Mouse (Mus musculus): Measurements from ENCODE around the gene Ankrd60. TPM values are rescaled to one million over a fixed set of nuclear protein-coding genes. Genes with fewer than 3 reads are reported as not detected.

Ankrd60 gene
- total RNA-seq (2022): not detected

DNA sequence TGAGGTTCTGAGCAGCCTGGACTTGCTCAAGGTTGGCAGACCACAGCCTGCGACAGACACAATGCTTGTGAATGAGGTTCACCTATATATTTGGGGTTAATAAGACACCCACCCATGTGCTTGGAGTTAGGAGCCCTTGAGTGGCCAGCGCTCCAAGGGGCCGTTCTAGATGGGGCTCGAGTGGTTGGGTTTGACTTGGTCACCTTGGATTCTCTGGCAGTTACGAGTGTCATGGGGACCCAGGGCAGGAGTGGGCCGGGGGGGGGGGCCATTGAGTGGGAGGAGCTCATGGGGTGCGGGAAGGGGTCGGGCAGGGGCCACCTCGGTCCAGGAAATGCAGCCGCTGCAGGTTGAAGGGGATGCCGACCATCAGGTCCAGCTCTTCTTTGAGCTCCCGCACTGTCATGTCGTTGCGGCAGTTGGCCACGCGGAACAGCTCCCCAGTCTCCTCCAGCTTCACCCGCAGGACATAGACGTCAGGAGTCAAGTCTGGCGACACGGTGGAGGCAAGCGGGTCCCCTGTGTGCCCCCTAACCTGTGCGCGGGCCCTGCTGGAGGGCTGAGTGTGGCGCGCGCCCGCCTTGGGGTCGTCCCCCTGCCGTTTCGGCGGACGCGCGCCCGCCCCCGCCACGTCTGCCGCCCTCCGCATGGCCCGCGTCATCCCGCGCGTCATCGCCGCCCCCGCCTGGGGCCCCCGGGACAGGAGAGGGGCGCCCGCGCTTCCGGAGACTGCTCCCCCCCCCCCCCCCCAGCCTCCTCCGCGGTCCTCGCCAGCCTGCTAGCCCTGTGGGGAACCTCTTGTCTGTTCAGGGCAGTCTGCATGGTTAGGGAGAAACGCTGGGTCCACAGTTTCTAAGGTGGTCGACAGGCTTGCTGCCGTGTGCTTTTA lies at the start of gene Ankrd60:
Gene Ankrd60, minus strand, starts transcription at position 697 of the 889 bp plus-strand sequence.
- no peak for DNase-seq (ENCODE audit: low spot score in 2 of 2)

DNA sequence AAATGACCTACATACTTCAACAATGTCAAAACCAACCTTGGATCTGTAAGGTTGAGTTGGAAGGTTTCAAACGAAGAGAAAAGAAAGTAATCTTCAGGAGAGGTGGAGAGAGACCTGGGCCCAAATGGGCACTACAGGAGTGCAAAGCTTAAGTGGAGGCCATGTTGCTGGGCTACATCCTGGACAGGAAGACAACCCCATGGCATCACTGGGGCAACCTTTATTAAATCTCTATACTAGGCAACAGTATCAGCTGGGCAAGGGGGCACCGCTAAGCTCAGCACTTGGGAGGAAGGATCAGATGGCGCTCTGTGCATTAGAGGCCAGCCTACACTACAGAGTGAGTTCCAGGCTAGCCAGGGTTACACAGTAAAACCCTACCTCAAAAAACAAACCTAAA lies 47.6 kb upstream of the Ankrd60 start:
- no peak for DNase-seq (ENCODE audit: low spot score in 2 of 2)

DNA sequence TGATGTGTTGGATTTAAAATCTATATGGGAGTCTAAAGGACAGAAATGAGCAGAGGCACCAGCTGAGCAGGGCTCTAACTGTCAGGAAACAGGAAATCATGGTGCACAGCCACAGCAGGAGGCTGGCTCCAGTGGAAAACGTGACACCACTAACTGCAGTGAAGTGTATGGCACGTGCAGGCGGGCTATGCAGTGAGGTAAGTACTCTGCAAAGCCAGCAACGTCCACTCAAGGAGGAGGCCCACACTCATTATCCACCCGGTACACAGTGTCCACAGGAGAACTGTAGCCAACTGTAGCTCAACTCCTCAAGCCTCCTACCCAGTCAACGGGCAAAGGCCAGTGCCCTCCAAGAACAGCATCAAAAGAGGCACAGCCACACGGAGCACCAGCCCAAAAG lies 46.5 kb upstream of the Ankrd60 start:
- DNase-seq (ENCODE audit: low spot score in 2 of 2): no peak

DNA sequence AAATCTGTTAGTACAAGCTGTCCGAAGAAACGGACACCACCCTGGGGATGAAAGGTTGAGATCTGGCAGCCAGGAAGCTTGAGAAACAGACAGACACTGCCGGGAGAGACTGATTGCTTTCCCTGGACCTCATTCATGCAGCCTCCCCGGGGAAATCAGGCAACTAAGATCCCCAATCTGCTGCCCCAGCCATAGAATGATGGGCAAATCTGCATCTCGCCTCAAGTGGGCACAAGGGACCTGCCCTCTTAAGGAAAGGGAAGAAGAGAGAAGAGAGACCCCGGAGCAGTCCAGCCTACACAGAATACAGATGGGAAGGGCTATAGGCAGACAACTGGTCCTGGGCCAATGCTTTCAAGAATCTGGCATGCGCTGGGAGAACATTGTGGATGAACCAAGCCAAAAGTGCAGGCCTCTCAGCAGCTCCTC lies 44.0 kb upstream of the Ankrd60 start:
- no peak for DNase-seq (ENCODE audit: low spot score in 2 of 2)

DNA sequence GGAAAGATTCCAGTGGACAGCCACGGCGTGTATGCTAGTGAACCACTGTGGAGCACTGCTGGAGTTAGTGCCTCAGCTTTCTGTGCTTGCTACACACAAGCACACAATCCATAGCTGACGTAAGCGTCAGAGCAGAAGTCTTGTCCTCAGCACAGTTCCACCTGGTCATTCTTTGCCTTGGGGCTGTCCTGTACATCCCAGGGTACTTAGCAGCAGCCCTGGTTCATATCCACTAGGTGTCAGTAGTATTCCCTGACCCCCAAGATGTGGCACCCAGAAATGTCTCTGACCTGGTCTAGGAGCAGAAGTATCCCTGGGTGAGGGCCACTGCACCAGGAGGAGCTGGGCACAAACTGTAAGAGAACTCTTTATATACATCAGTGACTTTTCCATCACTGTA lies 42.5 kb upstream of the Ankrd60 start:
- DNase-seq (ENCODE audit: low spot score in 2 of 2): no peak

GRCm38 (mm10) chr2:173619132-173619531 lies 41.0 kb upstream of the Ankrd60 start:
- DNase-seq (ENCODE audit: low spot score in 2 of 2): no peak

DNA sequence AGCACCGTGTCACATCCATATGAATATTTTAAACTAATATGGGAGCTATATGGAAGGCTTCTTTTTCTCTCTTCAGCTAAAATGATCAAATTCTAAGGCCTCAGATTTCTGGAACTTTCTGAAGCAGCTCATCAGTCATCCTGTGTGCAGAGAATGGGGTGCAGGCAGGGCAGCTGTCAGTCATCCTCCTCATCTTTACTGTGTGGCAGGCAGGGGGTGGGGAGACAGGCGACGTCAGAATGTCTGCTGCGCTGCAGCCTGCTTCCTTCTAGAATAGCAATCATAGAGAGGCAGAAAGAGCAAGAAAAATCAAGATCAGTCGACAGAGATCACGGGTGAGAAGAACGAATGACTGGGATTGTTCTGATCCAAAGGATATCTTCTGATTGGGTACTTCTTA lies 38.0 kb upstream of the Ankrd60 start:
- DNase-seq (ENCODE audit: low spot score in 2 of 2): no peak

DNA sequence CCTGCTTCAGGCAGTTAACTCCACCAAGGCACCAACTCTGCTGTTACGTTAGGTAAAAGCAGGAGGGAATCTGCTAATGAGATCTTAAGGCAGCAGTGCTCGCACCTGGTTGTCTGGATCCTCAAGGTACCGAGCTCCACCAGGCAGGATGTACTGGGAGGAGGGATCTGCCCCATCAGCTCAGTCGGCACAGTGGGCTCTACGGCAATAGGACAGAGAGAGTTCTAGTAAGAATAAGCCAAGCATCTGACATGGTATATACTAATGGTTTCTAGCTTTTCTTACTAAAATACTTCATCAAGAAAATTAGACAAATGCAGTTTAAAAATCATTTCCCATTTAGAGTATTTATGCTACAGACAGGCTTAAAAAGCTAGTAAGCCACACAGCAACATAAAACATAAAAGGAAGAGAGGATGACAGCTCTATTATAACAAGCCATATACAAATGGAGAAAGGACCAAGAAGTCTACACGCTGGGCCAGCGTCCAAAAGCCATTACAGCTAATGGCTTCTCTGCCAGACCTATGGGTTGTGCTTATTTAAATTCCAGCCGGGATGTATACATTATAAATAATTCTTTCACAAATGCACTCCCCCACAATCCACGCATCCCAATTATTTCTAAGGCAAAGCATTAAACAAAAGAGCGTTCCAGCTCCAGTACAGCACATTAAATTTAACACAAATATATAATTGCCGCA lies 37.4 kb upstream of the Ankrd60 start:
- DNase-seq (ENCODE audit: low spot score in 2 of 2): no peak

GRCm38 (mm10) chr2:173608020-173608958 lies 30.1 kb upstream of the Ankrd60 start:
- DNase-seq (ENCODE audit: low spot score in 2 of 2): no peak

DNA sequence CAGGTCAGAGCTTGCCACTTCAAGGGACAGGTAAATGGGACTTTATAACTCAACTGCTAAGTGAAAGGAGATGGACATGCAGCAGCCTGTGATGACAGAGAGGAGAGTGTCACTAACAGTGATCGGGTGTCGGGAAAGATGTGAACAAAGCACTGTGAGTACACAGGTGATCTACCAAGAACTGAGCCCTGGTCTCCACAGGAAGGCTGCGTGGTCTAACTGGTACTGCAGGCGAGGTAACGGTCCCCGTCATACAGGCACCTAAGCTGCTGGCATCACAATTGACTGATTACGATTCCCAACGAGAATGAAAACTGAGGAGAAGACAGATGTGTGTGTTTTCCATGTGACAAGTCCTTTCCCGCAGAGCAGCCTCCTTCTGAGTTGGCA lies 28.2 kb upstream of the Ankrd60 start:
- no peak for DNase-seq (ENCODE audit: low spot score in 2 of 2)

GRCm38 (mm10) chr2:173605713-173606414 lies 27.7 kb upstream of the Ankrd60 start:
- DNase-seq (ENCODE audit: low spot score in 2 of 2): no peak

DNA sequence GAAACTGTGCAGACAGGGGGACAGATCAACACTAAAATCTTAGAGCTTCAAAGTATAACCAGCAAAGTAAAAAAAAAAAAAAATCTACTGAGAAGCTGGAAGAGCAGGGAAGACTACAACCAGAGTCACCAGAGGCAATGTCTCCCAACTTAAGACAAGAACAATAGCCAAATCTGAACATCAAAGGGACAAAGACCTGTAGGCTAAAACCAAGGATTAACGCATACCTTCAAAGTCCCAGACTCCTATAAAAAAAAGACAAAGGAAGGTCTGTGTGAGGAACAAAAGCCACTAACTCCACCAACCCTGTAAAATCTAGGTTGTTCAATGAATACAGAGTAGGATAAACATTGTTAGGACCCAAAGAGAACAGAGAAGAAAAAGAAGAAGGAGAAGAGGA lies 23.7 kb upstream of the Ankrd60 start:
- no peak for DNase-seq (ENCODE audit: low spot score in 2 of 2)

- DNase-seq (ENCODE audit: low spot score in 2 of 2): no peak
Measured at GRCm38 (mm10) chr2:173595374-173595781, 17.2 kb upstream of the Ankrd60 start.

DNA sequence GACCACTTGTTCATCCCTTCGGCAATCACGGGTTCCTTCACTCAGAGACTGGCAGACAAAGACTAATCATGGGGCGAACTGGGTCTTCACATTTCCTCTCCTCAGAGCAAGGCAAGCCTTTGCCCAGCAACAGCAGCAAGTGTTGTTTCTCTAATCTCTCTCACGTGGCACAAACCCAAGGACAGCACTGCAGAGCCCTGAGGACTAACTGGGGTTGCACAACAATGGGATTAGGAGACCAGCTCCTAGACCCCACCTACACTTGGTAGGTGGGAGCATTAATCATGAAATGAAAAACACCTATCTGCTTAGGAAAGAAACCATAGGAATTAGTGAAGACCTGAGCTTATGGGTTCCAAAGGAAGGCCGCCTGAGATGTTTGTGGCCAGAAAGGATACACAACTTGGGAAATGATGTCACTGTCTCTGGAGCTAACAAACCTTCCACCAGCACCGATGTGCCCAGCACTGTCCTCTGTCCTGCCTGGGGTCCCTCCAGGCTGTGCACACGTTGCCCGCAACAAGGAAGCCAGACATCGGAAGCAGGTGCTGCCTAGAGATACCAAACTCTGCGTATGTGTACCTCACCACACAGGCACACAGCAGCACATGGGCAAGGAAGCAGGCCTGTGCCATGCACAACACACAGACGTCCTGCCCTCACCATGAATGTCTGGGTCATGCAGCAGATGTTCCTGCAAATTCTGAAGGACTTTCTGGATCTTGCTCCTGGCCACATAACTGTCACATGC lies 16.3 kb upstream of the Ankrd60 start:
- no peak for DNase-seq (ENCODE audit: low spot score in 2 of 2)

GRCm38 (mm10) chr2:173593841-173594240 lies 15.7 kb upstream of the Ankrd60 start:
- DNase-seq (ENCODE audit: low spot score in 2 of 2): no peak

DNA sequence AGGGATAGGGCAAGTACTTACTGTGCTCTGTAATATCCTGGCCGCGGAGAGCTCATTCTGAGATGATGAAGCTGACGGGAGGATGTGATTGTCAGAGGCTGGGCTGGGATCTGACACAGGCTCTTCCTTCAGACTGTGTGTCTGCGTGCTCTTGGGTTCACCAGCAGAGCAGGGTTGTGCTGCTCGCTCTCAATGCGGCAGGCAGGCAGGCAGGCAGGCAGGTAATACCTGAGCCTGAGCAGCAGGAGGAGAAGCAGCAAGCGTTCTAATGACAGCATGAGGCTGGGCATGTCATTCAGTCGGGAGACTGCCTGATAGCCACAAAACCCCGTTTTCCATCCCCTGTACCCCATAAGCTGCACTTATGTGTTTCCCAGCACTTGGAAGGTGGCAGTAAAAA lies 14.6 kb upstream of the Ankrd60 start:
- DNase-seq (ENCODE audit: low spot score in 2 of 2): no peak

- no peak for DNase-seq (ENCODE audit: low spot score in 2 of 2)
Measured at GRCm38 (mm10) chr2:173587411-173587810, 9.2 kb upstream of the Ankrd60 start.

GRCm38 (mm10) chr2:173586118-173586968 lies 8.2 kb upstream of the Ankrd60 start:
- peak in 1 of 2 experiments; percentile 35 for DNase-seq (ENCODE audit: low spot score in 2 of 2)

All from left cerebral cortex, adult 8-10 months (tissue).